Mouse (Mus musculus) MEL (cell line): ENCODE data around the gene Rhoj.

Experiments
- CTCF ChIP-seq, 3 experiments: IDR thresholded peaks in 2 of 3; conservative IDR thresholded peaks in 1 of 3; 2 replicates each; pipeline ENCODE4 v1.5.1; 2011 to 2012; ENCODE audit warnings: low read length in 3 of 3, low read depth in 2 of 3, mild to moderate bottlenecking in 2 of 3, improper control_type of control experiment in 1 of 3, inconsistent platforms in 1 of 3, mixed read lengths in 1 of 3, moderate library complexity in 1 of 3; ENCODE audit not compliant: control insufficient read depth in 1 of 3, insufficient read depth in 1 of 3, poor library complexity in 1 of 3, severe bottlenecking in 1 of 3
- EP300 ChIP-seq, 2 experiments: IDR thresholded peaks; 2 replicates each; pipeline ENCODE4 v1.6.1; 2011; ENCODE audit warnings: improper control_type of control experiment in 2 of 2, low read length in 2 of 2, low read depth in 1 of 2, mild to moderate bottlenecking in 1 of 2
- GATA1 ChIP-seq: IDR thresholded peaks from 2 replicates; pipeline ENCODE4 v1.6.1; 2011; ENCODE audit warnings: low read depth, low read length, improper control_type of control experiment
- MYB ChIP-seq: IDR thresholded peaks from 2 replicates; pipeline ENCODE4 v1.6.1; 2011; ENCODE audit warnings: mild to moderate bottlenecking, low read depth, low read length, improper control_type of control experiment
- POLR2A ChIP-seq, 2 experiments: IDR thresholded peaks; 2 replicates each; pipeline ENCODE4 v1.6.1; 2011 to 2012; ENCODE audit warnings: low read length in 2 of 2, mild to moderate bottlenecking in 2 of 2, control low read depth in 1 of 2, improper control_type of control experiment in 1 of 2, low read depth in 1 of 2, moderate library complexity in 1 of 2; ENCODE audit not compliant: control insufficient read depth in 1 of 2, insufficient read depth in 1 of 2, poor library complexity in 1 of 2
- TBP ChIP-seq: IDR thresholded peaks from 2 replicates; pipeline ENCODE4 v1.8.0; 2011; ENCODE audit warnings: low read depth, low read length, improper control_type of control experiment
- TCF12 ChIP-seq: IDR thresholded peaks from 2 replicates; pipeline ENCODE4 v1.6.1; 2014; ENCODE audit warnings: low read depth, mild to moderate bottlenecking, inconsistent platforms, low read length, improper control_type of control experiment, moderate library complexity
- ZC3H11A ChIP-seq: IDR thresholded peaks from 2 replicates; pipeline ENCODE4 v1.6.1; 2012; ENCODE audit warnings: low read depth, mild to moderate bottlenecking, inconsistent platforms, low read length, improper control_type of control experiment

- TF ChIP-seq CTCF (IDR thresholded peaks at IDR 0.05 in 2 of 3, conservative IDR thresholded peaks at IDR 0.05 in 1 of 3; ENCODE audit: control insufficient read depth in 1 of 3, insufficient read depth in 1 of 3, low read depth in 2 of 3, low read length in 3 of 3, poor library complexity in 1 of 3, severe bottlenecking in 1 of 3) (no peak), POLR2A (IDR thresholded peaks at IDR 0.05; ENCODE audit: control insufficient read depth in 1 of 2, insufficient read depth in 1 of 2, low read depth in 1 of 2, low read length in 2 of 2, poor library complexity in 1 of 2) (no peak), MYB (no peak), TBP (no peak), TCF12 (no peak), EP300 (IDR thresholded peaks at IDR 0.05; ENCODE audit: low read depth in 1 of 2, low read length in 2 of 2) (no peak), GATA1 (no peak), ZC3H11A (no peak)
Observed at GRCm38 (mm10) chr12:75416681-75417080, 108.6 kb downstream of the Rhoj start, which contains the start of gene Gphb5.
